Mouse (Mus musculus) T-helper 2 cell (primary cell): ENCODE results near the gene Maml1.
"Not testable (repeated sequence)": the region's sequence is repeated elsewhere in the genome, so short reads cannot be mapped to it uniquely, and the experiment has no call there.

ENCODE experiments used
- in situ Hi-C: fragments of 300-600 bp; cut with MboI, MseI; formaldehyde crosslinking; loops from one replicate; pipeline ENCODE4 v1.15.1; 2025; ENCODE audit warnings: high pct_unique_total_duplicates

Gene Maml1

GRCm38 (mm10) chr11:50292190-50292855 is at the start of gene Maml1:
Gene Maml1, minus strand, starts transcription at chr11:50292311.
- in situ Hi-C loops, result no loop called here

GRCm38 (mm10) chr11:50336891-50337290 is 44.8 kb upstream of the Maml1 start:
- in situ Hi-C loops, result no loop called here

- in situ Hi-C loops, result no loop called here
Observed at GRCm38 (mm10) chr11:50336126-50336525, 44.0 kb upstream of the Maml1 start.

- in situ Hi-C loops, result loop anchor here (5.0 kb wide), 1 partner anchor 34 kb away; no protein-coding TSS in a partner anchor
Observed at GRCm38 (mm10) chr11:50333181-50333580, 41.1 kb upstream of the Maml1 start.

GRCm38 (mm10) chr11:50329378-50329777 is 37.3 kb upstream of the Maml1 start:
- in situ Hi-C loops, result loop anchor here (10.0 kb wide), 1 partner anchor 1255 kb away; the partner anchor contains the start of gene Phykpl

- in situ Hi-C loops, result loop anchor here (10.0 kb wide), 1 partner anchor 1257 kb away; the partner anchor contains the start of gene Phykpl
Observed at GRCm38 (mm10) chr11:50328075-50328625, 36.0 kb upstream of the Maml1 start.

- in situ Hi-C loops, result loop anchor here (10.0 kb wide), 1 partner anchor 1258 kb away; the partner anchor contains the start of gene Phykpl
Observed at GRCm38 (mm10) chr11:50326302-50326966, 34.3 kb upstream of the Maml1 start.

- in situ Hi-C loops, result loop anchor here (10.0 kb wide), 1 partner anchor 1259 kb away; the partner anchor contains the start of gene Phykpl
Observed at GRCm38 (mm10) chr11:50325496-50326301, 33.6 kb upstream of the Maml1 start, which contains the start of gene Canx. Gene Canx, minus strand, starts transcription at chr11:50325673.

- in situ Hi-C loops, result loop anchor here (10.0 kb wide), 1 partner anchor 1260 kb away; the partner anchor contains the start of gene Phykpl
Observed at GRCm38 (mm10) chr11:50324751-50325471, 32.8 kb upstream of the Maml1 start.

- in situ Hi-C loops, result loop anchor here (10.0 kb wide), 1 partner anchor 1261 kb away; the partner anchor contains the start of gene Phykpl
Observed at GRCm38 (mm10) chr11:50323843-50324242, 31.7 kb upstream of the Maml1 start.

- in situ Hi-C loops, result loop anchor here (10.0 kb wide), 1 partner anchor 1262 kb away; the partner anchor contains the start of gene Phykpl
Observed at GRCm38 (mm10) chr11:50322345-50322744, 30.2 kb upstream of the Maml1 start.

GRCm38 (mm10) chr11:50321239-50321638 is 29.1 kb upstream of the Maml1 start:
- in situ Hi-C loops, result loop anchor here (10.0 kb wide), 1 partner anchor 1264 kb away; the partner anchor contains the start of gene Phykpl

- in situ Hi-C loops, result not testable (repeated sequence)
Observed at GRCm38 (mm10) chr11:50319343-50319742, 27.2 kb upstream of the Maml1 start.

GRCm38 (mm10) chr11:50312803-50313202 is 20.7 kb upstream of the Maml1 start:
- in situ Hi-C loops, result no loop called here

GRCm38 (mm10) chr11:50303406-50303805 is 11.3 kb upstream of the Maml1 start:
- in situ Hi-C loops, result loop anchor here (10.0 kb wide), 1 partner anchor 1489 kb away; the partner anchor contains the start of gene Trim41

GRCm38 (mm10) chr11:50291321-50292165 is 568 bp downstream of the Maml1 start:
- in situ Hi-C loops, result no loop called here

GRCm38 (mm10) chr11:50290486-50291225 is 1.5 kb downstream of the Maml1 start:
- in situ Hi-C loops, result no loop called here

GRCm38 (mm10) chr11:50286428-50286827 is 5.7 kb downstream of the Maml1 start:
- in situ Hi-C loops, result no loop called here

- in situ Hi-C loops, result no loop called here
Observed at GRCm38 (mm10) chr11:50285696-50286095, 6.4 kb downstream of the Maml1 start.
